Mouse (Mus musculus): ENCODE results near the gene Wwp2.

DNA sequence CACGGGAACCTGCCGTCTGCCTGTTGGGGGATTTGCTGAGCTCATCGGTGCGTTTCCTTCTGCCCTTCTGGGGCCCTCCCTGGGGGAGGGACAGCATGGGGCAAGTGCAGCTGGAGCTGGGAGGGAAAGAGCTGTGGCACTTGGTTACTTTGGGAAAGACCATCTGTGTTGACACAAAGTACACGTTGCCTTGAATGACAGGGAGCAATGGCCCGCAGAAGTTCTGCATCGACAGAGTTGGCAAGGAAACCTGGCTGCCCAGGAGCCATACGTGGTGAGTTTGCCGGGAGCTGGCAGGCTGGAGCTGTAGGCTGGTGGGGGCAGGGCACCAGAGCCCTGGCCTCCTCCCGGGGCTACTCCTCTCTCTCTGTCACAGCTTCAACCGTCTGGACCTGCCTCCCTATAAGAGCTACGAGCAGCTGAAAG is 120.4 kb downstream of the Wwp2 start:
- TF ChIP-seq MAFK (IDR thresholded peaks at IDR 0.05; ENCODE audit: insufficient read depth, low read depth, low read length) (no peak), ZC3H11A (IDR thresholded peaks at IDR 0.05; ENCODE audit: borderline replicate concordance, low read depth, low read length) (no peak), CHD2 (IDR thresholded peaks at IDR 0.05; ENCODE audit: low read depth, low read length) (no peak), HCFC1 (IDR thresholded peaks at IDR 0.05; ENCODE audit: borderline replicate concordance, insufficient read depth, low read length) (no peak), ZNF384 (IDR thresholded peaks at IDR 0.05; ENCODE audit: low read depth, low read length) (no peak)

All from ES-E14 (cell line).